Mouse (Mus musculus): ENCODE measurements around the gene Grk3. TPM values are rescaled to one million over a fixed set of nuclear protein-coding genes. Genes with fewer than 3 reads are reported as not detected.

The Grk3 gene
- 4.4 and 8.0 TPM in 2 replicates for polyA plus RNA-seq (2012; rRNA removed)

DNA sequence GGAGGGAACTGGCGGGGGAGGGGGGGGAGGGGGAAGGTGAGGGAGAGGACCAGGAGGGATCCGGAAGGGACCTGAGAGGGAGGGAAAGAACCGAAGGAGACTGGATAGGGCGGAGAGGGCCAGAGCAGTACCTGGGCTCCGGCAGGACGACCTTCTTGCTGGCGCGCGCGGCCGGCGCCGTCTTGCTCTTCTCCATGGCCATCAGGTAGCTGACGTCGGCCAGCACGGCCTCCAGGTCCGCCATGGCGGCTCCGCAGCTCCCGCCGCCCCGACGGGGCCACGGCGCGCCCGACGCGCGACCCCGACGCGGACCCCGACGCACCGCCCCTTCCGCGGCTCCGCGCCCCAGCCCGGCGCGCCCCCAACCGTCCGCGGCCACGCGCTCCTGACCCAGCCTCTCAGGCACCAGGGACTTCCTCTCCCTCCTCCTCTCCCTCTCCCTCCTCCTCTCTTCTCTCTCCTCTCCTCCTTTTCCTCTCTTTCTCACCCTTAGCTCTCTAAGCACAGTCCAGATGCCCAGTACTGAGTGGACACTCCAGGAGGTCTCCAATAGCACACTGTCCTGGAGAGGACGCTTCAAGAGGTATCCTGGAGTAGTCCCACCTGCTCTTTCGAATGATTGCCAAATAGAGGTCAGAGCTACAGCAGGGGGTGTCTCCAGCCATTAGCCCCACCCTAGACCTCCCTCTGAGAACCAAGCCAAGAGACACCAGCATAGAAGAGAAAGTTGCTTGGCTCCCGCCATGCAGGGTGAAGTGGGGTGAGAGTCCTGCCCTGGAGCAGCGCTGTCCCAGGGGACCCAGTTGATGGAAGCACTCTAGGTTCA is at the start of gene Grk3:
TSS of gene Grk3 (minus strand) at position 556 of the 826 bp plus-strand sequence.
- 6% methylated on average over 37 of the region's 52 CpGs for WGBS
- DNase-seq (ENCODE audit: low read depth, low spot score), result no peak

DNA sequence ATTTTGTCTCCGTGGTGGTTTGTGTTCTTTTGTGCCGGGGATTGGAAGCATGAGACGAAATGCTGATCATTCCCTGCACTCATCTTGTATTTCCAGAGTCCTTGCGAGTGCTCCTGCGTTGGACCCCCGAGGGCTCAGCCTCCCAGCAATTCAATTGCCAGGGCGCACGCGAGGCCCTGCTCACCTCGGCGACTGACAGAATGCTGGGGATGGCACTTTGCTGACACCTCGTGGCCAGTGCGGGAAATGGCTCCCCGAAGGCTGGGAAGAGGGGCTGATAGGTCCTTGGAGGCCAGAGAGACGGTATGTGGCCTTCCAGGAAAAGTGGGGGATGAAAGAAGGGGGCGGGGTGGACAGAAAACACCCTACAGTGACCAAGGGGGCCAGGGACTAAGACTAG is 38.7 kb upstream of the Grk3 start:
- 4% methylated on average over 16 of the region's 16 CpGs for WGBS

DNA sequence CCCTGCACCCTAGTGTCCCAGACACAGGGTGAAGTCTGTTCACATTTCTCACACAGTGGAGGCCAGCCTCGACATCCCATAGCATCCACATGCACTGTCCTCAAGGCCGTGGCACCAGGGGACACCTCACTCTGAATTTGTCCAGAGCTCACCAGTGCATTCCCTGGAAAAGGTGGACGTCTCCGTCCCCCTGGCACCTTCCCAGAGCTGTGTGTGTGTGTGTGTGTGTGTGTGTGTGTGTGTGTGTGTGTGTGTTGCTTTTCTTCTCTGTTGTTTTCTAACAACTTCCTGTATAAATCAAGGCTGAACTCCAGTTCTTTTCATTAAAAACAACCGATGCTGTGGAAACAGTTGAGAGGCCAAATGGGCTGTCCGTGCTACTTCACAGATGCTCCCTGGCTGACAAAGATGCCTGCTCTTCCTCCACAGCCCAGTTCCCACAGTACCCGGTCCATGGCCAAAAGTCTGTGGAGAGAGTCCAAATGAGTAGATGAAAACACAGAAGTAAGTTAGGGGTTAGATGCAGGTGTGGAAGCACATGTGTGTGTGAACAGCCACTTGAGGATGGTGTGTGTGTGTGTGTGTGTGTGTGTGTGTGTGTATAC is 35.1 kb upstream of the Grk3 start:
- WGBS, result 51% methylated on average over 7 of the region's 7 CpGs
- no peak for DNase-seq (ENCODE audit: low read depth, low spot score)

More for the DNA sequence above, 38.7 kb upstream of the Grk3 start:
- peak; percentile 22 for DNase-seq (ENCODE audit: low read depth, low spot score)

DNA sequence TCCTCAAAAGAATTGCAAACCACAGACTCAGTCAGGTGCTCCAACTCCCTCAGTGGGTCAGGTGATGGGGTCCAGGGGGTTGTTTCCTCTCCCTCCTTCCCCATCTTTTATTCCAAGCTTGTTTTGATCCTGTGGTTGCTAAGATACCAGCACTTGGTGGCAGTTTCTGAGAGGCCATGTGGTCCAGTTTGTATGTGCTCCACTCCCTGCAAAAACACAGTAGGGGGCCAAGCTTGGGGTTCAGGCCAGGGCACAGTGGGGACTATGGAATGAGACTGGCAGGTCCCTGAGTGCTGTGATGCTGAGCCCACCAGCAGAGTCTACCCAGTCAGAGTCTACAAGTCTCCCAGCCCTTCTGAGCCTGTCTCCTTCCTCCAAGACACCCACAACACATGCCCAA is 34.3 kb upstream of the Grk3 start:
- DNase-seq (ENCODE audit: low read depth, low spot score), result no peak

DNA sequence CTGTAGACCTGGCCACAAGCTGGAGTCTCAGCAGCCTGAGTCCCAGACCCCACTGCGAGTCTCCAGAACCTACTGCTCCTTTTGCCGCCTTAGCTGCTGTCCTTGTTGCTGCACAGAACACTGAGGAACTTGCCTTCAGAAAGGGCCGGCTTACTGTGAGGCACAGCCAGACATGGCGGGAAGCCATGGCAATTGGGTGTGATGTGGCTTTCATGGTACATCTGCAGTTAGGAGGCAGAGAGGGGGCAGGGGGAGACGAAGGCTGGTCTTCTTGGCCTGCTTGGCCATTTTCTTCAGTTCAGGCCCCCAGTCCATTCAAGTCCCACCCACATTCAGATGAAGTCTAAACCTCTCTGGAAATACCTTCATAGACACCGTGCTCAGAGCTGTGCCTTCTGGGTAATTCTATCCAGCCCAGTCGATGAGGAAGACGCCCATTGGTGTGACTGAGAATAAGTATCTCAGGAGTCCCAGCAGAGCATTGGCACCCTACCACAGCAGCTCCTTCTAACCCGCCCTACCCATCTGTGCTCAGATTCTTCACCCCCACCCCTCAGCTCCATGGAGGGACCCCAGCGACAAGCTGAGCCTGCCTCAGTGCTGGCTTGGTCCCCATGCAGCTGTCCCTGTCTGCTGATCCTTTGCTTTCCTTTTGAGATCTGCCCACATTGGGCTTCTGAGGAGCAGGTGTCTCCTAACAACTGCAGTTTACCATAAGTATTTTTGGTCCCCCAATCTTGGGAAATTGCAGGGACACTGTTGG is 30.1 kb upstream of the Grk3 start:
- DNase-seq (ENCODE audit: low read depth, low spot score), result no peak
- WGBS, result 92% methylated on average over 10 of the region's 10 CpGs

DNA sequence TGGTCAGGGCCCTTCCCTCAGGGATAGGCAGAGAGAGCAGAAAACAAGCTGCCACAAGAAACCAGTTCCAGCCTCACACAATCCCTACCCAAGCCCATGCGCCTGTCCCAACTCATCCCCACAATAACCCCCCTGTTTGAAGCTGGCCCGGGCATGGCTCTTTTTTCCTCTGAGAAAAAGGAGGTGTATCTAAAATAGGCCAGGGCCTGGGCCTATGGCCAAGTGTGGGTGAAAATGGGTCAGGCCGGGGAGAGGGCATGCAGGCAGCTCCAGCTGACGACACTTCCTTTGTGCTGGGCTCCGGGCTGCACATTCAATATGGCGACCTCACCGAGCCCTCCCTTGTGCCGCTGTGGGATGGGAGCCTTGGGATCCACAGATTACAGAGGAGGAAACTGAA is 27.9 kb upstream of the Grk3 start:
- DNase-seq (ENCODE audit: low read depth, low spot score), result no peak
- 84% methylated on average over 8 of the region's 8 CpGs for WGBS

DNA sequence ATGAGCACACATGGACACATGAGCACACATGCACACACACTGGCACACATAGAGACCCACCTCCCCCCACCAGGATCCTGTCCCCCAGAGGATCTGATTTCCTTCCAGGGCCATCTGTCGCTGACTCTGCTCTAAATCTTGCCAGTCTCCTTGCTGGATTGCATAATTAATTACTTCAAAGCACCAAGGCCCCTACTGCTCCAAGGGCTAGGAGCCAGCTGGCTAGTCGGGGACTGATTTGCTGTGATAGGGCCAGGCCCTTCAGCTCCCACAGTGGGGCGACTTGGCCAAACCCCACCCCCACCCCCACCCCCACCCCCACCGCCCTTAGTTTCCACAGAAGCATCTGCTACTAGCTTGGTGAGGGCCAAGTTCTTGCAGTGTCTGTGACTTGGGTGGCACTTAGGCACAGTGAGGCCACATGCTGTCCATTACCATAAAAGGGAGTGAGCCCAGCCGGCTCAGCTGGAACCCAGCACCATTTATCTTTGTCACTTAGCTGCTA is 26.0 kb upstream of the Grk3 start:
- DNase-seq (ENCODE audit: low read depth, low spot score), result no peak
- 32% methylated on average over 5 of the region's 5 CpGs for WGBS

DNA sequence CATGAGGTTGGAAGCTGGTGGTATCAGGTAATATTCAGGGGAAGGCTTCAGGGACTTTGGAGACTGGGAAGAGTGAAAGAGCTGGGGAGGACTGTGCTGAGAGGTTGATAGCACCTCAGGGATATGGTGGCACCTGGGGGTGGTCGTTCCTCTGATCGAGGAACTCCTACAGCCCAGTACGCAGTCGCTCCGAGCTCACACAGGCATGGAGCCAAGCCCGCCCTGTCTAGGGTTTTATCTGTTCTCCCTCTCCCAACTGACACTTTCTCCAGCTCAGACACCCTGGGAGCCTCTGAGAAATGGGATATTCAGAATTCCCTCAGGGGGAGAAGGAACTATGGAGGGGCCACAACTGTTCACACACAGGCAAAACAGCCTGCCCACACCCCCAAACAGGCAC is 25.2 kb upstream of the Grk3 start:
- no peak for DNase-seq (ENCODE audit: low read depth, low spot score)
- WGBS, result 65% methylated on average over 6 of the region's 6 CpGs

DNA sequence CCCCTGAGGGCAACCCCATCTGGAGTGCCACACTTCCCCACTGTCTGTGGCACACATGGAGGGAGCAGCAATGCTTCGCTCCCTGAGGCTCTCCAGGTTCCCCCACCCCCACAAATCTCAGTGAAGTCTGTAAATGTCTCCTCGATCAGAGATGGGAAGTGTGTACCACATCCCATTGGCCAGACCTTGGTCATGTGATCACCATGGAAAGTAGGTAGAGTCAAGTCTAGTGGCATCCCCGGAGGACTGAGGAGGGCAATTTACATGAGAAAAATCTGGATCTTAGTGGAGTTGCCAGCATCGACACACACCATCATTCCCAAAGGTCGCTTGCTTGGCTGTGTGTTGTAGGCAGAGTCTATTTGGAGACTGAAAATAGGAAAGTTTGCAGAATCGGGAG is 23.0 kb upstream of the Grk3 start:
- DNase-seq (ENCODE audit: low read depth, low spot score), result no peak
- WGBS, result 80% methylated on average over 6 of the region's 6 CpGs

DNA sequence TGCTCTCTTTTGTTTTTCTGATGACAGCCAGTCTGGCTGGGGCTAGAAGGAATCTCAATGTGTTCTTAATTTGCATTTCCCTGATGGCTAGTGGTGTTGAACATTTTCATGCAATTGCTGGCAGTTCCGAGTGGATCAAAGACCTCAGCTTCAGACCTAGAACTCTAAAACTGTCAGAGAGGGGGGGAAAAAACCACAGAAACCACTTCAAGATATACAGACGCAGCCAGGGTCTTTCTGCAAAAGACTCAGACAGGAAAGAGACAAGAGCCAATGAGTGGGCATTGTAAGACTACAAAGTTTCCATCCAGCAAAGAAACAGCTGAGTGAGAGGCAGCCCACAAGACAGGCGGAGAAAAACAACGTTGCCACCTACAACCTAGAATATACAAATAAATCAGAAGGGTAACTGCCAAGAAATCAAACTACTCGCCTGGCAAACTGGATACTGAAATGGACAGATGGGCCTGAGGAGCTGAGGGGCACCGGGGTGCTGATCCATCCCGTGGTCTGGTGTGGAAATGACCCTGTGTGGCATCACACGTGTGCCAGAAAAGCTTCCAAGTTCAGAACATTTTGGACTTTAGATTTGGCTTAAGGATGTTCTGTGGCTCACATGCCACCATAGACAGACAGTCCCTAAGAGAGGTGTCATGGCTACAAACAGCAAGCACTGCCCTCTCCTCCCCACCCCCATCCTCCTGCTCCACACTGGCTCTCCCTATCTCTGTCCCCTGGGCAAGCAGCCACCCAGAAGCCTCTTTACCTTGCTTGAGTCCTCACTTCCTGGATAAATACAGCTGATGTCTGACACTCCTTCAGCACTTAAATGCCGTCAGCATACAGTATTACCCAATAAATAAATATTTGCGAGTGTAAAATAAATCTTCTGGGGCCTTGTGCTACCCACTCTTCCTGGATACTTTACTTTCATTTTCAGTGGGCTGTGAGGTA is 19.8 kb upstream of the Grk3 start:
- peak; percentile 31 for DNase-seq (ENCODE audit: low read depth, low spot score)
- WGBS, result 38% methylated on average over 10 of the region's 10 CpGs

DNA sequence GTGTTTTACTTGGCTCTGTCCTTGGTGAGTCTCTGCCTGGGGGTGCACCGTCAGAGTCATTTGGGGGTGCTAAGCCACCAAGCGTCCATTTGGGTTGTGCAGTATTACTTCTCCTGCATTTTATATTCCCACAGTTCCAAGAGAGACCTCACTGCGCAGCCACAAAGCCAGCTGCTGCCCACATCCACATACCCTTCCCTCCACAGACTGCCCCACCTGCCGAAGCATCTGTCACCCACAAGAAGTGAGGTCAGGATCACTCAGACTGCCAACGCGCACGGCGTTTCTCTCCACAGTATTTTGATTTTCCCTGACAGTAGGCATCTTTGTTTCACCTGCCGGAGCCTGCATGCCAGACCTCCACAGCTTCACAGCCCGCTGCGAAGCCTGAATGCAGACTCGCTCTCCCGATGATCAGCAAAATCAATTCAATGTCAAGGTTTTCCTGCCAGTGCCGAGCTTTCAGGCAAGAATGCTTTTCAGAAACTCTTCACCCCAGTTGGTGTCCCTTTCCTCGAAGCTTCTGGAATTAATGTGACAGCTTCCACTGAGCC is 15.7 kb upstream of the Grk3 start:
- WGBS, result 78% methylated on average over 15 of the region's 15 CpGs
- DNase-seq (ENCODE audit: low read depth, low spot score), result no peak

DNA sequence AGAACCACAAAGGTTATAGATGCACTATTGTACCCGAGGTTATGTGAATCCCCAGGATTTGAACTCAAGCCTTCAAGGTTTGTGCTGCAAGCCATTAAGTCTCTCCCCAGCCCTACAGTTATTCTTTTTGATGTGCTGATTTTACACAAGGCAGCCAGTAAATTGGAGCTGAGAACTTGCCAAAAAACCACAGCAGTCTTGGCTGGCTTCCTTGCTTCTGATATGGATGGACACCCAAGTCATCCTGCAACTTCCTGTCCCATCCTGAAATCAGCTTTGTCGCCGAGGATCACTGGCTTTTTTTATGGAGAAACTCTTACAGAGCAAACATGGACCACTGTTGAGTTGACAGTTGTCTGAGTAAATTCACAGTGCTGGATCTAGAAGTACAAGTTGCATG is 14.5 kb upstream of the Grk3 start:
- 44% methylated on average over 3 of the region's 3 CpGs for WGBS
- no peak for DNase-seq (ENCODE audit: low read depth, low spot score)

DNA sequence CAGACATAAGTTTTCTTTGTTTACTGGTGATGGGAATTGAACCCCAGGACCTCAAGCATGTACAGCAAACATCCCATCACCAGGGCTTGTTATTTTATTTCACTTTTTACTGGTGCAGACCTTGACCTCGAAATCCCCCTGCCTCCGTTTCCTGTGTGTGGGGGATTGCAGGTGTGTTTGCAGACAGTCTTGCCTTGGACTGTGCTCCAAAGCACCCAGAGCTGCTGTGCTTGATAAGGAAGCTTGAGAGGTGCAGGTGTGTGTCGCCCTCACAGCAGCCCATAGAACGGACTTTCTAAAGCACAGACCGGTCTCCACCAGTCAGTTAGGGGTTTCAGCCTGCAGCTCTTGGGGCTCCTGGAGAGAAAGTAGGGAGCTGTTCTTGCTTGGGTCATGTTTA is 11.1 kb upstream of the Grk3 start:
- no peak for DNase-seq (ENCODE audit: low read depth, low spot score)
- WGBS, result 42% methylated on average over 5 of the region's 5 CpGs

DNA sequence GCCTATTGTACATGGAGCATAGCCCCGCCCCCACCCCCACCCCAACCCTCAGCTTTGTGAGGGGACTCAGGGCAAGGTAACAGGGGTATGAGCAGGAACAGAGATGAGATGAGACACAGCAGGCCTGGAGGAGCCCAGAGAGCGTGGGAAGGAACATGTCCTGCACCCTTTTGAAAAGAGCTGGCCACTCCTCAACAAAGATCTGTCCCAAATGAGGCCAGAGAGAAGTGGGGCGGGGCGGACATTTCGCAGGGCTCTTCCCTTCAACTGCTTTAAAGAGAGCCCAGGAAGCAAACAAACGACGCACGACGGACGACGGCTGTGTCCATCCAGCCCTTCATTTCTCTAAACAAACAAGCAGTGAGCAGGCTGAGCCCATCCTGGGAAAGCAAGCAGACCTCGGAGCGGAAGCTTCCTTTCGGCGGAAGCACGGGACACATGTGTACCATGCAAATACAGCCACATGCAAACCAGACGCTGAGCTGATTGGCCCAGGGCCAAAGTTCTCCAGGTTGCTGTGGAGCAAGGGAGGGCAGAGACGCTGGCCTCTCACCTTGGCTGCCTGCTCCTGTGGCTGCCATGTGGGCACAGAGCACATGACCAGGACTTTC is 8.7 kb upstream of the Grk3 start:
- WGBS, result 10% methylated on average over 18 of the region's 18 CpGs
- peak; percentile 54 for DNase-seq (ENCODE audit: low read depth, low spot score)

DNA sequence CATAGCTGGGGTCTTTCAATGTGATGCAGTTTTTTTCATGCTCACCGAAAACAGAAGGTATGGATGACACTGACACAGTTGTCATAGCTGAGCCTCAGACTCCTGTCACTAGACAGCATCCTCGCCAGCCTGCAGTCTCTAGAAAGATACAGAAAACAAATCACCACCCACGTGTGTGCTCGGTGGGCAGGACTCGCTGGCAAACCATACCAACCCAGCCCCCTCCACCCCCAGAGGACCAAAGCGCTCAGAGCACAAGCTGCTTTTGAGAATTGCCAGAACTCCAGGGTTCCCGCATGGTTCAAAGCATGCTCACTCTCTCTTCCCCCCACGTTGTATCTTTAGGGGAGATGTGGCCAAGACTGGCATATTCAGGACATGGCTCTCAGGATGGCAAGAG is 2.6 kb upstream of the Grk3 start:
- DNase-seq (ENCODE audit: low read depth, low spot score), result no peak
- 68% methylated on average over 8 of the region's 8 CpGs for whole genome bisulfite sequencing

DNA sequence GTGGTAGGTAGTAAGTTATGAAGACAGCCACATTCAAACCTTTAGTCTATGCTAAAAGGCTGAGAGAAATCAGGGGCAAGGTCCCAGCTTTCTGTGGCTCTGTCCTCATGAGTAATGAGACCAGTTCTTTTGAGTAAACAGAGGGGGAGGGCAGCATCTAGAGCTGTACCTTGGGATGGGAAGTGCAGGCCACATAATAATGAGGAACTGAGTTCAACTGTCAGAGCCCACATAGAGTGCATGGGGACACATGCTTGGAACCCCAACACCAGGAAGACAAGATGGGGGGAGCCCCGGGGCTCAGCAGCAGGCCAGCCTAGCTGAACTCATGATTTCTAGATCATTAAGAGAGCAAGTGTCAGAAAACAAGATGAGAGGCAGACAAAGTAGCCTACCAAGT is 1.4 kb upstream of the Grk3 start:
- DNase-seq (ENCODE audit: low read depth, low spot score), result no peak
- 85% methylated on average over 1 of the region's 1 CpGs for WGBS

DNA sequence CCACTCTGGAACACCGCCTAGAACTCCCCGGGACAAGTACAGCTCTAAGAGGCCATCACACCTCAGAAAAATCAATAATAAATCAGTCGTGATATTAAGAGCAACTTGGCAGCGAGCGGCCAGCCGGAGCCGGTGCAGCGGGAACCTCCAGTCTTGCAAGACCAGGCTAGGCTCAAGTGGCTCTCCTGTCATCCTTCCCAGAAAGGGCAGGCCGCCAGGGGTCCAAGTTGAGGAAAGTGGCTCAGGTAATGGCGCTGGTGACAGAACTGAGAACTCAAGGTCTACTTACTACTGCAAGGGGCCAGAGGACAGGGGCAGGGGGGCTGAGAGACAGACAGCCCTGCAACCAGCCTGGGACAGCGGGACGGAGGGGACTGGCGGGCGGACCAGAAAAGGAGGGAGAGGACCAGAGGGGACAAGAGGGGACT is 769 bp downstream of the Grk3 start:
- 3% methylated on average over 12 of the region's 14 CpGs for WGBS
- no peak for DNase-seq (ENCODE audit: low read depth, low spot score)

DNA sequence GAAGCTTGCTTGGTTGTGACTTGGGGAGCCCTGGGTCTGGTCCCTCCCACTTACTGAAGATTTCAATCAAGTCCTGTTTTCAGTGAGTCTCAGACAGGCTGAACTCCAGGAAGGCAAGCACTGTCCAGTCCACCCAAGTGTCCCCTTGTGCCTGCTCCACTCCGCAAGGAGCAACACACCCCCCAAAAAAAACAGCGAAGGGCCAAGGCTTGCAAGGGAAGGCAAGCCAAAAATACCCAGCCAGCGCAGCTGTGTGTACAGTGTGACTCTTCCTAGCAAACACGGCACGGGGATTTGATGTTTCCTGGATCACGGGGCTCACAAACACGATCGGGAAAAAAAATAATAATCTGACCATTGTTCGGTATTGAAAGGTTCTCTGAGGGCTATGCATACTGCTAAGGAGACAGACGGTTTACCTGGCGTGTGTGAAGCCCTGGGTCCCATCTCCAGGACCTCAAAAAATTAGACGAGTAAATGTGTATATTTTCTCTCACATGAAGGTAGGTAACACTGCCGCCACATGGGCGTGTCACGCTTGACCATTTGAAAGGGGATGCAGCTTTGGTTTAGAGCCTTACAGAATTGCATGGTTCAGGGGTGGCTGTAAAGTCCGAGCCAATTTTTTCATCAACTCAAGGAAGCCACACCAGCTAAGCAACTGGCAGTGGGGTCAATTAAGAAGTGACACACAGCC is 1.3 kb downstream of the Grk3 start:
- WGBS, result 20% methylated on average over 16 of the region's 16 CpGs
- no peak for DNase-seq (ENCODE audit: low read depth, low spot score)

Measured in large intestine, adult 2 months (tissue).